Mouse (Mus musculus): ENCODE measurements around the gene Gm27021.
A peak's percentile ranks its signal among the peaks of the same experiment; 100 is the strongest.

Gm27021 gene

DNA sequence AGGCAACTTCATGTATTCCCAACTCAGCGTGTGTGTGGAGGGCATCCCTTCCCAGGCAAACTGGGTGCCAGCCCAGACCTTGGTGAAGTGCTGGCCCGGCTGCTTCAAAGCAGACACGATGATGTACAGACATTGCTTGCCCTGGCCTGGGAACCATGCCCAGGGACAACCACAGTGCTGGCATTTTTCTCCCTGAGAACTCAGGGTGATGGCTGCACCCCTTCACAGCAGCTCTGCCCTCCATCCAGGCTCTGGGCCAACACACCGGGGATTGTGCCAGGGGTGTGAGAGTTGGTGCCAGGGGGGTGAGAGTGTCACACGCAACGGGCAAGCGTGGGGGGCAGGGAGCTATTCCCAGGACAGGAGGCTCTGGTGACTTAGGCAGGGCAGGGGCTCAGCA lies 23.2 kb downstream of the Gm27021 start:
- DNase-seq (ENCODE audit: inconsistent age in 2 of 2, low spot score in 1 of 2), result peak; percentile 88 to 92

DNA sequence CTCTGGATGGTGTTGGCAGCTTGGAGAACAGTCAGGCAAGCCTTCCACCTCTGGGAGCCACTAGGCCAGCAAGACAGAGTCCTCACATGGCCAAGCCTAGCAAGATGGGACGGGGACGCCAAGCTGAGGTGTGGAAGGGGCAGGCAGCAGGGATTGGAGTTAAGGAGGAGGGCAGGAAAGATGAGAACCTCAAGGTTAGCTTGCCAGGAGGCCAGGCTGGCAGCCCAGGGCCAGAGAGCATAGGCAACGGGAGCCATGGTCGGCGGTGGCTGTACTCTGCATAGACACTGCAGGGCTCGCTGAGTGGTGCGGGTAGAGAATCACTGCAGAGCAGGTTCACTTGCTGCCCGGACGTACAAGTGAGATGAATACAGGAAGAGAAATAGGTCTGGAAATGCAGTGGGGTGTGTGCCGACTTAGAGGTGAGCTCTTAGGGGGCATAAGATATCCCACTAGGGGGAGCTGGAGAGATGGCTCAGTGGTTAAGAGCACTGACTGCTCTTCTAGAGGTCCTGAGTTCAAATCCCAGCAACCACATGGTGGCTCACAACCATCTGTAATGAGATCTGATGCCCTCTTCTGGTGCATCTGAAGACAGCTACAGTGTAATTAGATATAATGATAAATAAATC lies 25.7 kb downstream of the Gm27021 start:
- DNase-seq (ENCODE audit: inconsistent age in 2 of 2, low spot score in 1 of 2), result no peak

- no peak for DNase-seq (ENCODE audit: inconsistent age in 2 of 2, low spot score in 1 of 2)
Observed at GRCm38 (mm10) chr8:120641245-120641644, 26.6 kb downstream of the Gm27021 start.

DNA sequence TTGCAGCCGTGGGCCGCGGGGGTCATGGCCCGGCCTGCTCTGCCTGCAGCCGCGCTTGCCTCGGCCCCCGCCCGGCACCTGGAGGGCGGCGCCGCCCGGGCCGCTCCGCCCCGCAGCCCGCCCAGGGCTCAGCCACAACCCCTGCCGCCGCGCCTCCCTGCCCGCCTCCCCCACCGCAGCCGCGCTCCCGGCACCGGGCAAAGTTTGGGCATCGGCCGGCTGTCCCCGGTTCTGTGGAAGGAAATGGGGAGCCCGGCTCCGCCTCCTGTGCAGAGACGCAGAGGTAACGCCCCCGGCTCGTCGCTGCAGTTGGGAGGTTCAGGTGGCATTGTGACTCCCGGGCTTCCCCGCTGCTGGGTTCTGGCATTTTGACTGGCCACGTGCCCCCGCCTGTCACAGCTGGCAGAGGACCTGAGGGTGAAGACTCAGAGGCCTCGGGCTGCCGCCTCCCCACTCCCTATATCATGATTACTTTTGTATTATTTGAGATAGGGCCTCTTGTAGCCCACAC lies 33.5 kb downstream of the Gm27021 start:
- DNase-seq (ENCODE audit: inconsistent age in 2 of 2, low spot score in 1 of 2), result peak; percentile 85 to 93

DNA sequence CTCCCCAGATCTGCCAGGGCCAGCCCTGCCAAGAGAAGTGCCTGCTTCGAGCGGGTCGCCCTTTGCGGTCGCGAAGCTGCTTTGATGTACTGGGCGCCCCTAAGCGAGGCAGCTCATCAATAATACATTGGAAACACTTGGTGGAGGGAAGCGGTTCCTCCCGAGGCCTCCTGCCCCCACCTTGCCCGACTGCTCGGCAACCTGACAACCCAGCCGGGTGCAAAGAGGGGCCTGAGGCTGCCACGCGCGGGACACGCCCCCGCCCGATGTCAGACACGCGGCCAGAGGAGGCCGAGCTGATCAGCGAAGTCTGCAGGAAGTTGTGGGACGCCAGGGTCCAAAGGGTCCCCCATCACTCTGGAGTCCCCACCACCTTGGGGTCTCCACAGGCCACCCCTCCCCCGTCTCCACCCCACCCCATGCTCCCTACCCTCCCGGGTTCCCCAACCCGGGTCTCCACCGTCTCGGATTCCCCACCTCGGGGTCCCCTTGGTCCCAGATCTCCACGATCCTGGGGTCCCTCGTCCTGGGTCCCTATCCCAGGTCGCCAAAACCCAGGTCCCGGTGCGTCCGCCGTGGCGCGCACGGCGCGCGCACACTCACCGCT lies 34.1 kb downstream of the Gm27021 start:
- peak; percentile 47 to 67 for DNase-seq (ENCODE audit: inconsistent age in 2 of 2, low spot score in 1 of 2)

- DNase-seq (ENCODE audit: inconsistent age in 2 of 2, low spot score in 1 of 2), result no peak
Observed at GRCm38 (mm10) chr8:120632969-120633664, 34.8 kb downstream of the Gm27021 start.

DNA sequence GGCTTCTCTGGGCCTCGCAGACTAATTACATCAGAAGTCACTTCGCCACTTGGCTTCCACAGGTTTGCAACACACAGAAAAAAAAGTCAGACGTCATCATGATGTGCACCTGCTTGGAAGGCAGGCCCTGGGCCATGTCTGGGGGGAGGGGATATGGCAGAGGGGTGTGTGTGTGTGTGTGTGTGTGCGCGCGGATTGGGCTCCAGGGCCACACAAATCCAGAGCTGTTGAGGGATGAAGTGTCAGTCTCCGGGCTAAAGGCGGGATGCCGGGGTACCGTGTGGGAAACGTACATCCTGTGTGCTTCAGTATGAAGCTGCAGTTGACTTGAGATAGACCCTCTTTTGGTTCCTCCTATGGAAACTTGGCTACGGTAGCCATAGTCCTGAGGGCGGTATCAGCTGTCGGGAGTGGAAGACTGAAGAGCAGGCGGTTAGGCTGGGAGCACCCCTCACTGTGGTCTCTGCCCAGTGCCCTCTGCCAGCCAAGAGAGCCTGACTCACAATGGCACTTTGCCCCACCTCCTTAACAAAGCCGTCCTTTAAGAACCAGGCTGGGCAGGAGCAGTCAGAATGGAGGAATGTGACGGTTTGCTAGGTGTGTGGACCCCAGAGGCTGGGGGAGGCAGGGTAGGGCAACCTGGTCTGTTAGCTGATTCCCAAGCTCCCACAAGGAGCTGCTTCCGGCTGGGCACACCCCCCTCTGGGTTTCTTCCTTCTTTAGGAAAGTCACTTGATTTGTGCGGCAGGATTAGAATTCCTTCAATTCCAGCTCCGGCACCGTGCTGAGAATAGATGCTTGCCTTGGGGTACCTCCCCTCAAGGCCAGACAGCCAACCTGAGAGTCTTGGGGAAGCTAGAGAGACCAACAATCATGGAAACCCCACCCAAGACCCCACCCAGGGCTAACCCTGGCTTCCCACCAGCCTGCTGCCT lies 36.2 kb downstream of the Gm27021 start:
- DNase-seq (ENCODE audit: inconsistent age in 2 of 2, low spot score in 1 of 2), result no peak

GRCm38 (mm10) chr8:120630848-120631247 lies 37.0 kb downstream of the Gm27021 start:
- DNase-seq (ENCODE audit: inconsistent age in 2 of 2, low spot score in 1 of 2), result no peak

DNA sequence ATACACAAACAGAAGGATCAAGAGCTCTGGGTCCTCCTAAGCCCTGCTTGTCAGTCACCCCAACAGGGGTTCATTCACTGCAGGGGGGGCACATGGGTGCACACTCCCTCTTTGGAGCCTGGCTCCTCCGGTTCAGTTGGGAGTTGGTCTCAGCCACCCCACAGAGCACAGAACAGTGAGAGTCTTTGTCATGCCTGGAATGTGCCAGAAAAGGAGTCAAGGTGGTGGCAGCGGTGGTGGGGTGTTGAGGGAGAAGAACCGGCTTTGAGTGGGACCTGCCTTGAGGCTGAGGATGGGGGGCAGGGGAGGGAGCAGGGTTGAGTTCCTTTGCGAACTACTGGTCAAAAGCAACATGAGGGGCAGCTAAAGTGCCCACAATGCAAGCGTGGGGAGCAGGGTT lies 37.8 kb downstream of the Gm27021 start:
- DNase-seq (ENCODE audit: inconsistent age in 2 of 2, low spot score in 1 of 2), result no peak

DNA sequence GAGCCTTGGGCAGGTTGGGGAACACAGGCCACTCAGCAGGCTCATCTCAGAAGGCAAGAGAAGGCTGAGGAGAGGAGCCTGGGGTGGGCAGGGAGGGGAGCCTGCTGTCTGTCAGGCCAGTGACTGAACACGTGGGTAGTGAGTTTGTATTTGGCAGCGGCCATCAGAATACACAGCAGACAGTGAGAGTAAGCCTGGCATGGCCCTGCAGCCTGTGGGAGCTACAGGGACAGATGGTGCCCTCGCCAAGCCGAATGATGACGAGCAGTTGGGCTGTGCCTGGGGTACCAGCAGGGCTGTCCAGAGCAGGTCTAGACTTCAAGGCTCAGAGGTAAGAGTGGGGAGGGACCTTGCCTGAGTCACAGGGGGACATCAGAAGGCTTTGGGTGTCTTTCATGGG lies 40.6 kb downstream of the Gm27021 start:
- no peak for DNase-seq (ENCODE audit: inconsistent age in 2 of 2, low spot score in 1 of 2)

DNA sequence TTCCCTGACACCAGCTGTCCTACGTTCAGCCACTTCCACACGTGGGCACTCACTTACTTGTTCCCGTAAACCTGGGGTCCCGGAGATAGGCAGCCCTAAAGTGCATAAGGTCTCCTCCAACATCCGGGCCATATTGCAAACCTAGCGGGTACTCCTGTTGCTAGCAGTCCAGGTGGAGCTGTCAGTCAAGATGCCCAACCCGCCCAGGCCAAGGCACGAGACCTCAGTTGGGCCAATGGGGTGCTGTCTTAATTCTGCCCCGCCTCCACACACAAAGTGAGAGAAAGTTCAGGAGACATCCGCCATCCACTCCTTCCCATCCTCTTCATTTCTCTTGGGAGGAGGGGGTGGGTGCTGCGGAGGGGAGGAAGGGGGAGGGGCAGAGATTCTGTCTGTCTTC lies 41.4 kb downstream of the Gm27021 start:
- no peak for DNase-seq (ENCODE audit: inconsistent age in 2 of 2, low spot score in 1 of 2)

GRCm38 (mm10) chr8:120623608-120624007 lies 44.3 kb downstream of the Gm27021 start:
- DNase-seq (ENCODE audit: inconsistent age in 2 of 2, low spot score in 1 of 2), result no peak

- DNase-seq (ENCODE audit: inconsistent age in 2 of 2, low spot score in 1 of 2), result no peak
Observed at GRCm38 (mm10) chr8:120622161-120622560, 45.7 kb downstream of the Gm27021 start.

DNA sequence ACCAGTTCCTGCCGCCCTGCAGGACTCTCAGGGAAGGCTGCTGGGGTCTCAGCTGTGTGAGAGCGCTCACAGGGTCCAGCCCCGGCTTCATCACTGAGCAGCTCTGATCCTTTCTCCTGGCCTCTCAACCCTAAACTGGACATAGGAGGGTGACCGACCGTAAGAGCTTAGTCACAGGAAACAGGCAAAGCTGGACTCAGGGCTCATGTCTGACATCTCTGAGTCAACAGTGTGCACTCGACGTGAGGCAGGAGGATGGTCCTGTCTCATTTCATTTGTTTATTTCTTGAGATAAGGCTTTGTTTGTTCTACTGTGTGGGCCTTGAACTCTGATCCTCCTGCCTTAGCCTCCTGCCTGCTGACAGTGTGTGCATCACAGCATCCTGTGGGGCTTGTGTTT lies 47.4 kb downstream of the Gm27021 start:
- DNase-seq (ENCODE audit: inconsistent age in 2 of 2, low spot score in 1 of 2), result no peak

DNA sequence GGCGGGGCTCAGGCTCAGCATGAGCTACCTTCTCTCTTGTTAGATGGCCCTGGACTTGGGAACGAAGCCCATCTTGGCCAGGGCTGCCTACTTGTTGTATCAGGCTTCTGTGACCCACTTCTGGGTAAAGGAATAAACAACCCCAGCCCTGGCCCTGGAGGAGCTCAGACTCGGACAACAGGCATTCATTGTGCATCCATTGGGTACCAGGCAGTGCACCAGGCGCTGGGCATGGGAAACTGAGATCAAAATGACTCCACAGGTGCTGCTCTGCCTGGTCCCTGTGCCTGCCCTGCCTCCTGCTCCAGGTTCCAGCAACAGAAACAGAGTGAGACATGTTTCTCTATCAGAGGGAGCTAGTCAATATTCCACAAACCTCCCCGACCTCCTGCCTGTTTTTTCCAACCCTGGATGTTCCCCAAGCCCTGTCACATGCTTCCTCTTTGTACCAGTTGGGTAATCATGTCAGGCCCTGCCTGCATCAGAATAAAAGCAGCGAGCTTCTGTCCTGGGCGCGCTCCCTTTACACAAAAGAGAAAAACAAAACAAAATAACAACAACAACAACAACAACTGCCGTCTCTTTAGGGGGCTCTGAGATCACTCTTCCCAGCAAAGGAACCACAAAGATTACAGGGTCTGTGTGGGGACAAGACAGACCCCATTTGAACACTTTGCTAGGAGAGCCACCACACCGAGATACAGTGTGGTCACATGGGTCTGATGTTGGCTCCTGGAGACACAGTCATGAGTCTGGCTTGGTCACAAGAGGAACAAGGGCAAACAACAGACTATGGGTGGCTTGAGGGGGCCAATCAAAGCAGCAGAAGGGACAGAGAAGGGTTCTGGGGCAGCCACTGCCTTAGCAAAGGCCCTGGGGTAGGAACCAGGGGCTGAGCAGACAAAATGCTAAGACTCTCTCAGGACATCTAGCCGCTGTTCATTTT lies 48.4 kb downstream of the Gm27021 start:
- DNase-seq (ENCODE audit: inconsistent age in 2 of 2, low spot score in 1 of 2), result peak in 1 of 2 experiments; percentile 62

- DNase-seq (ENCODE audit: inconsistent age in 2 of 2, low spot score in 1 of 2), result peak; percentile 61 to 86
Observed at GRCm38 (mm10) chr8:120618110-120618509, 49.8 kb downstream of the Gm27021 start.

- DNase-seq (ENCODE audit: inconsistent age in 2 of 2, low spot score in 1 of 2), result no peak
Observed at GRCm38 (mm10) chr8:120616663-120617626, 50.9 kb downstream of the Gm27021 start.

DNA sequence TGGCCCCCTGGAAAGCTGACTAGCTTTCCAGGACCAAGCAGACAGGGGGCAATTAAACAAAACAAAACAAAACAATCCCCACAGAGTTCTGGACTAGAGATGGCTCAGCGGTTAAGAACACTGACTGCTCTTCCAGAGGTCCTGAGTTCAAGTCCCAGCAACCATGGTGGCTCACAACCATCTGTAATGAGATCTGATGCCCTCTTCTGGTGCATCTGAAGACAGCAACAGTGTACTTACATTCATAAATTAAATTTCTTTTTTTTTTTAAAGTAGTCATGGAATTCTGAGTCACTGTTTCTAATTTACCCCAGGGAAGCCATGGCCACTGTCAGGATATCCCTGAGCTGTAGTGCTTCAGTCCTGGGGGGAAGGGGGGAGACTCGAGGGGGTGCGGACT lies 53.4 kb downstream of the Gm27021 start:
- DNase-seq (ENCODE audit: inconsistent age in 2 of 2, low spot score in 1 of 2), result no peak

DNA sequence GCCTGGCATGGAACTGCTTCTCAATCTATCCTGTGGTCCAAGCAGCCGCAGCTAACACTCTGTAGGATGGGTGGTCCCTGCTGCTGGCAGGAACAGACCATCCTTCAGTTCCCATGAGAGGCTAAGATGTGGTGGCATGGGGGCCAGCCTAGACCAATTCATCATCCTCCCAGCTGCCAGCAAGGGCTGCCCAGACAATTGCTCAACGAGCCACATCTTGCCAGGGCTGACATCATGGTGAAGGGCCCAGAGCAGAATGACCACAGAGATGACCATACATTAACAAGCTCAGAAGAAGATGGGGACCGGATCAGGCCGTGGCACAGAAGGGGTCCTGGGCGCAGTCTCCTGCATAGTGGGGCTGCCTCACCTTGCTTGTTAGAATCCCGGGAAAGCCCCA lies 57.1 kb downstream of the Gm27021 start:
- DNase-seq (ENCODE audit: inconsistent age in 2 of 2, low spot score in 1 of 2), result no peak
